Mouse (Mus musculus): Measurements from ENCODE around the gene Pmis2. TPM values are rescaled to one million over a fixed set of nuclear protein-coding genes. Genes with fewer than 3 reads are reported as not detected.

The Pmis2 gene
- polyA plus RNA-seq, 1 experiment from 2014 or later: not detected

DNA sequence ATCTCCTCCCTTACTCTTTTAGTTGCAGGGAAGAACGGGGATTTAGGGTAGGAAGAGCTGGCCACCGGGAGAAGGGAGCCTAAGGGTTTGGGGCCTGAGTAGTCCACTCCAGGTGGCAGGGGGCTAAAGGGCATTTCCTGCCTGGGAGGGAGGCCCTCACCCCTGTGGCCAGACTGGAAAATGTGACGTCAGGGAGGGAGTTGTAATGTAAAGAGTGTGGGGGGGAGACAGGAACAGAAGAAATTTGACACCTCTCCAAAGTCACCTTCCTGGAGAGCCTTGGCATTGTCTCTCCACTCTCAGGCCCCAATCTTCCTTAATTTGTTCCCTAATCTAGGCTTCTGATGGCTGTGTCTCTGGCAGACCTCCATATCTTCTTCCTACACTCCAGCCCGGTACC is 32.3 kb downstream of the Pmis2 start:
- Histone ChIP-seq H3K9me3 (replicated peaks; ENCODE audit: control insufficient read depth, low read length) (no peaks in the 10 kb centered on the region), H3K36me3 (ENCODE audit: control insufficient read depth, insufficient read depth, low read length) (no peaks in the 10 kb centered on the region), H3K4me2 (ENCODE audit: low read depth, low read length) (no peak overlapping the region), H3K27ac (ENCODE audit: low read length) (no peak overlapping the region), H3K4me3 (replicated peaks; ENCODE audit: low read length) (no peak overlapping the region), H3K4me1 (ENCODE audit: control insufficient read depth, insufficient read depth, low read length) (peaks cover 9% of the 10 kb centered on the region), H3K9ac (ENCODE audit: low read length) (no peak overlapping the region), H3K27me3 (ENCODE audit: control insufficient read depth, insufficient read depth, low read length) (peaks cover 23% of the 10 kb centered on the region)
- ATAC-seq (ENCODE audit: insufficient read depth, low FRiP score): no peak
- 16% methylated on average over 4 of the region's 4 CpGs for WGBS

GRCm38 (mm10) chr7:30636395-30636794 is 35.0 kb downstream of the Pmis2 start:
- no peak for ATAC-seq (ENCODE audit: insufficient read depth, low FRiP score)
- Histone ChIP-seq H3K9ac (ENCODE audit: low read length) (no peak overlapping the region), H3K27me3 (ENCODE audit: control insufficient read depth, insufficient read depth, low read length) (peaks cover 41% of the 10 kb centered on the region), H3K4me3 (replicated peaks; ENCODE audit: low read length) (no peak overlapping the region), H3K4me2 (ENCODE audit: low read depth, low read length) (no peak overlapping the region), H3K36me3 (ENCODE audit: control insufficient read depth, insufficient read depth, low read length) (no peaks in the 10 kb centered on the region), H3K4me1 (ENCODE audit: control insufficient read depth, insufficient read depth, low read length) (peaks cover 9% of the 10 kb centered on the region), H3K27ac (ENCODE audit: low read length) (no peak overlapping the region), H3K9me3 (replicated peaks; ENCODE audit: control insufficient read depth, low read length) (no peaks in the 10 kb centered on the region)
- 23% methylated on average over 11 of the region's 11 CpGs for WGBS

DNA sequence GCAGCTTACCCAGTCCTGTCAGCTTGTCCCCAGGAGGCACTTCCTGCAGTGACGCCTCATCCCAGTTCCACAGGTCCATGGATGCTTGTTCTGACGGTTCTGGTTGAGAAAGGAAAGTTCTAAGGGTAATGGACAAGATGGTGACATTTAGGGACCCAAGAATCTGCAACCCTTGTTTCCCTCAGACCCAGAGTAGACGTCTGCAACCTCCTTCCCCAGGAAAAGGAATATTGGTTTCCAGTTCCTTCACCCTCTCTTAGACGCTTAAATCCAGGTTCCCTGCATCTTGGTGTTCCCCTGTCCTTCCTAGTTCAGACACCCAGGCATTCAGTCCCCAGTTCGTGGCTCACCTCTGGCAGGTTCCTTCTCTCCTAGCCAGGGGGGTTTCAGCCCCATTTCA is 35.7 kb downstream of the Pmis2 start, which contains the start of gene Etv2:
TSS of gene Etv2 (minus strand) at position 101 of the 400 bp plus-strand sequence.
- Histone ChIP-seq H3K4me1 (ENCODE audit: control insufficient read depth, insufficient read depth, low read length) (peaks cover 9% of the 10 kb centered on the region), H3K4me2 (ENCODE audit: low read depth, low read length) (peak within 1 kb of the TSS; percentile 40), H3K4me3 (replicated peaks; ENCODE audit: low read length) (peak within 1 kb of the TSS; percentile 22), H3K36me3 (ENCODE audit: control insufficient read depth, insufficient read depth, low read length) (no peaks in the 10 kb centered on the region), H3K9ac (ENCODE audit: low read length) (no peak within 1 kb of the TSS; the same call in 1 of the 2 replicates), H3K27me3 (ENCODE audit: control insufficient read depth, insufficient read depth, low read length) (peaks cover 41% of the 10 kb centered on the region), H3K27ac (ENCODE audit: low read length) (no peak within 1 kb of the TSS), H3K9me3 (replicated peaks; ENCODE audit: control insufficient read depth, low read length) (no peaks in the 10 kb centered on the region)
- ATAC-seq (ENCODE audit: insufficient read depth, low FRiP score): no peak
- WGBS: 4% methylated on average over 5 of the region's 5 CpGs

GRCm38 (mm10) chr7:30634621-30635020 is 36.8 kb downstream of the Pmis2 start:
- Histone ChIP-seq H3K27ac (ENCODE audit: low read length) (no peak overlapping the region), H3K4me1 (ENCODE audit: control insufficient read depth, insufficient read depth, low read length) (peaks cover 9% of the 10 kb centered on the region), H3K27me3 (ENCODE audit: control insufficient read depth, insufficient read depth, low read length) (peaks cover 41% of the 10 kb centered on the region), H3K4me2 (ENCODE audit: low read depth, low read length) (peak overlapping the region; percentile 40), H3K9me3 (replicated peaks; ENCODE audit: control insufficient read depth, low read length) (no peaks in the 10 kb centered on the region), H3K36me3 (ENCODE audit: control insufficient read depth, insufficient read depth, low read length) (no peaks in the 10 kb centered on the region), H3K4me3 (replicated peaks; ENCODE audit: low read length) (peak overlapping the region; percentile 22), H3K9ac (ENCODE audit: low read length) (no peak overlapping the region; the same call in 1 of the 2 replicates)
- under 1% methylated on average over 20 of the region's 20 CpGs for whole genome bisulfite sequencing
- peak; percentile 56; the same call in 1 of the 2 replicates for ATAC-seq (ENCODE audit: insufficient read depth, low FRiP score)

GRCm38 (mm10) chr7:30633762-30634412 is 37.5 kb downstream of the Pmis2 start:
- Histone ChIP-seq H3K4me1 (ENCODE audit: control insufficient read depth, insufficient read depth, low read length) (peaks cover 6% of the 10 kb centered on the region), H3K36me3 (ENCODE audit: control insufficient read depth, insufficient read depth, low read length) (no peaks in the 10 kb centered on the region), H3K4me3 (replicated peaks; ENCODE audit: low read length) (no peak overlapping the region), H3K27me3 (ENCODE audit: control insufficient read depth, insufficient read depth, low read length) (peaks cover 41% of the 10 kb centered on the region), H3K9me3 (replicated peaks; ENCODE audit: control insufficient read depth, low read length) (no peaks in the 10 kb centered on the region), H3K27ac (ENCODE audit: low read length) (no peak overlapping the region), H3K9ac (ENCODE audit: low read length) (no peak overlapping the region), H3K4me2 (ENCODE audit: low read depth, low read length) (no peak overlapping the region)
- no peak for ATAC-seq (ENCODE audit: insufficient read depth, low FRiP score)
- WGBS: 4% methylated on average over 27 of the region's 27 CpGs

GRCm38 (mm10) chr7:30629013-30629412 is 42.4 kb downstream of the Pmis2 start:
- peaks cover 7% of the 10 kb centered on the region; the same call in 1 of the 2 replicates for H3K4me1 ChIP-seq (ENCODE audit: control insufficient read depth, insufficient read depth, low read length)
- no peak overlapping the region for H3K9ac ChIP-seq (ENCODE audit: low read length)
- no peak overlapping the region for H3K27ac ChIP-seq (ENCODE audit: low read length)
- no peak overlapping the region for H3K4me3 ChIP-seq (replicated peaks; ENCODE audit: low read length)
- ATAC-seq (ENCODE audit: insufficient read depth, low FRiP score): no peak
- no peak overlapping the region for H3K4me2 ChIP-seq (ENCODE audit: low read depth, low read length)
- H3K36me3 ChIP-seq (ENCODE audit: control insufficient read depth, insufficient read depth, low read length): no peaks in the 10 kb centered on the region
- H3K27me3 ChIP-seq (ENCODE audit: control insufficient read depth, insufficient read depth, low read length): peaks cover 18% of the 10 kb centered on the region
- H3K9me3 ChIP-seq (replicated peaks; ENCODE audit: control insufficient read depth, low read length): no peaks in the 10 kb centered on the region

- 78% methylated on average over 5 of the region's 5 CpGs for WGBS
- H3K4me3 ChIP-seq (replicated peaks; ENCODE audit: low read length): no peak overlapping the region
- H3K9me3 ChIP-seq (replicated peaks; ENCODE audit: control insufficient read depth, low read length): no peaks in the 10 kb centered on the region
- peaks cover 7% of the 10 kb centered on the region; the same call in 1 of the 2 replicates for H3K4me1 ChIP-seq (ENCODE audit: control insufficient read depth, insufficient read depth, low read length)
- no peak overlapping the region for H3K9ac ChIP-seq (ENCODE audit: low read length)
- H3K4me2 ChIP-seq (ENCODE audit: low read depth, low read length): no peak overlapping the region
- no peak for ATAC-seq (ENCODE audit: insufficient read depth, low FRiP score)
- no peaks in the 10 kb centered on the region for H3K27me3 ChIP-seq (ENCODE audit: control insufficient read depth, insufficient read depth, low read length)
- no peak overlapping the region for H3K27ac ChIP-seq (ENCODE audit: low read length)
- H3K36me3 ChIP-seq (ENCODE audit: control insufficient read depth, insufficient read depth, low read length): 0 out of 2 replicates have a peak, but pooled peaks cover 5% of the 10 kb centered on the region
Measured at GRCm38 (mm10) chr7:30626647-30627046, 44.8 kb downstream of the Pmis2 start.

GRCm38 (mm10) chr7:30625530-30626384 is 45.6 kb downstream of the Pmis2 start, which contains the start of gene Cox6b1:
Gene Cox6b1 (minus strand): TSS chr7:30626151.
- no peaks in the 10 kb centered on the region for H3K27me3 ChIP-seq (ENCODE audit: control insufficient read depth, insufficient read depth, low read length)
- peak; percentile 93 for ATAC-seq (ENCODE audit: insufficient read depth, low FRiP score)
- H3K4me2 ChIP-seq (ENCODE audit: low read depth, low read length): peak within 1 kb of the TSS; percentile 99
- no peaks in the 10 kb centered on the region for H3K9me3 ChIP-seq (replicated peaks; ENCODE audit: control insufficient read depth, low read length)
- H3K4me1 ChIP-seq (ENCODE audit: control insufficient read depth, insufficient read depth, low read length): peaks cover 7% of the 10 kb centered on the region; the same call in 1 of the 2 replicates
- H3K36me3 ChIP-seq (ENCODE audit: control insufficient read depth, insufficient read depth, low read length): 0 out of 2 replicates have a peak, but pooled peaks cover 5% of the 10 kb centered on the region
- H3K9ac ChIP-seq (ENCODE audit: low read length): peak within 1 kb of the TSS; percentile 92
- peak within 1 kb of the TSS; percentile 91 for H3K4me3 ChIP-seq (replicated peaks; ENCODE audit: low read length)
- WGBS: 1% methylated on average over 44 of the region's 44 CpGs
- H3K27ac ChIP-seq (ENCODE audit: low read length): peak within 1 kb of the TSS; percentile 67
